Mouse (Mus musculus) layer of hippocampus, adult 2 months (tissue): ENCODE results near the gene Naaladl2. TPM values are rescaled to one million over a fixed set of nuclear protein-coding genes. Genes with fewer than 3 reads are reported as not detected.

ENCODE experiments used
- DNase-seq, 2 experiments: peaks; one replicate each; pipeline ENCODE4 v3.0.0; 2022; ENCODE audit warnings: low spot score in 2 of 2
- H3K27ac ChIP-seq: fragments of 200-600 bp; 2 replicates; pipeline ENCODE4 v1.8.1; 2022
- H3K4me3 ChIP-seq: fragments of 200-600 bp; 2 replicates; pipeline ENCODE4 v1.8.1; 2022; ENCODE audit warnings: mild to moderate bottlenecking
- CTCF ChIP-seq: fragments of 200-600 bp; conservative IDR thresholded peaks from 2 replicates; pipeline ENCODE4 v1.8.1; 2022; ENCODE audit warnings: antibody characterized with exemption, mild to moderate bottlenecking, moderate library complexity
- total RNA-seq, 2 experiments: library from RNA; stranded (reverse); gene quantifications; 2 replicates each; pipeline ENCODE4 v1.2.3; 2021

Gene Naaladl2
- total RNA-seq, 2 experiments from 2014 or later = 2.2 to 2.5 TPM

GRCm38 (mm10) chr3:24888801-24889200 is 255.3 kb downstream of the Naaladl2 start:
- no peak for DNase-seq
- no peak overlapping the region for H3K27ac ChIP-seq
- TF ChIP-seq CTCF = no peak
- H3K4me3 ChIP-seq = no peak overlapping the region

- no peak overlapping the region for H3K4me3 ChIP-seq
- no peak for DNase-seq
- TF ChIP-seq CTCF = no peak
- no peak overlapping the region for H3K27ac ChIP-seq
These were observed 271.8 kb downstream of the Naaladl2 start for GRCm38 (mm10) chr3:24872254-24872653.

GRCm38 (mm10) chr3:24852936-24853335 is 291.1 kb downstream of the Naaladl2 start:
- Histone ChIP-seq H3K27ac (no peak overlapping the region), H3K4me3 (no peak overlapping the region)
- no peak for TF ChIP-seq CTCF
- DNase-seq = no peak

- Histone ChIP-seq H3K27ac (no peak overlapping the region), H3K4me3 (no peak overlapping the region)
- no peak for TF ChIP-seq CTCF
- DNase-seq = no peak
These were observed 347.3 kb downstream of the Naaladl2 start for GRCm38 (mm10) chr3:24796739-24797138.

GRCm38 (mm10) chr3:24787451-24788148 is 356.5 kb downstream of the Naaladl2 start:
- TF ChIP-seq CTCF = no peak
- Histone ChIP-seq H3K4me3 (no peak overlapping the region), H3K27ac (no peak overlapping the region)
- no peak for DNase-seq

- no peak for TF ChIP-seq CTCF
- H3K27ac ChIP-seq = no peak overlapping the region
- H3K4me3 ChIP-seq = no peak overlapping the region
- DNase-seq = no peak
These were observed 360.0 kb downstream of the Naaladl2 start for GRCm38 (mm10) chr3:24784108-24784507.

- H3K4me3 ChIP-seq = no peak overlapping the region
- no peak overlapping the region for H3K27ac ChIP-seq
- no peak for DNase-seq
- no peak for TF ChIP-seq CTCF
These were observed 360.6 kb downstream of the Naaladl2 start for GRCm38 (mm10) chr3:24783462-24783829.

GRCm38 (mm10) chr3:24782784-24783461 is 361.1 kb downstream of the Naaladl2 start:
- no peak overlapping the region for H3K27ac ChIP-seq
- H3K4me3 ChIP-seq = no peak overlapping the region
- no peak for TF ChIP-seq CTCF
- DNase-seq = no peak

GRCm38 (mm10) chr3:24781687-24782086 is 362.4 kb downstream of the Naaladl2 start:
- no peak for DNase-seq
- no peak overlapping the region for H3K4me3 ChIP-seq
- no peak for TF ChIP-seq CTCF
- no peak overlapping the region for H3K27ac ChIP-seq

GRCm38 (mm10) chr3:24778416-24778815 is 365.6 kb downstream of the Naaladl2 start:
- no peak overlapping the region for H3K27ac ChIP-seq
- DNase-seq = no peak
- TF ChIP-seq CTCF = no peak
- H3K4me3 ChIP-seq = no peak overlapping the region

GRCm38 (mm10) chr3:24749055-24749454 is 395.0 kb downstream of the Naaladl2 start:
- TF ChIP-seq CTCF = no peak
- Histone ChIP-seq H3K27ac (no peak overlapping the region), H3K4me3 (no peak overlapping the region)
- no peak for DNase-seq

- H3K27ac ChIP-seq = no peak overlapping the region
- TF ChIP-seq CTCF = no peak
- no peak for DNase-seq
- H3K4me3 ChIP-seq = no peak overlapping the region
These were observed 396.7 kb downstream of the Naaladl2 start for GRCm38 (mm10) chr3:24747182-24747856.

- TF ChIP-seq CTCF = no peak
- H3K4me3 ChIP-seq = no peak overlapping the region
- H3K27ac ChIP-seq = no peak overlapping the region
- no peak for DNase-seq
These were observed 400.1 kb downstream of the Naaladl2 start for GRCm38 (mm10) chr3:24743946-24744345.
